Mouse (Mus musculus) neural tube, embryonic 14.5 days (tissue): ENCODE measurements at regions not wholly inside any gene's neighbourhood (a gene's known extent, or its start where the extent isn't known, plus 50 kb on each side); places are given as distances from the start of the nearest gene placed in this dataset.
A peak's percentile ranks its signal among the peaks of the same experiment; 100 is the strongest.
"Not testable (repeated sequence)": the region's sequence is repeated elsewhere in the genome, so short reads cannot be mapped to it uniquely, and the experiment has no call there.

ENCODE experiments used
- ATAC-seq: fragments of 200-750 bp; cut with Nextera tagmentation; 2 replicates; pipeline ENCODE4 v1.8.0; 2017; ENCODE audit warnings: low read depth, mild to moderate bottlenecking, moderate TSS enrichment, moderate library complexity
- H3K27ac ChIP-seq: fragments of 300-500 bp; sonication (generic); 2 replicates; pipeline ENCODE4 v1.5.1; 2014; ENCODE audit warnings: low read depth, mild to moderate bottlenecking, control low read depth, low read length, moderate library complexity, mixed read lengths
- H3K27me3 ChIP-seq: fragments of 300-500 bp; sonication (generic); 2 replicates; pipeline ENCODE4 v1.6.1; 2014; ENCODE audit warnings: low read length; ENCODE audit not compliant: control insufficient read depth, insufficient read depth
- H3K36me3 ChIP-seq: fragments of 300-500 bp; sonication (generic); 2 replicates; pipeline ENCODE4 v1.6.1; 2014; ENCODE audit warnings: low read length, mixed read lengths; ENCODE audit not compliant: control insufficient read depth, insufficient read depth
- H3K4me1 ChIP-seq: fragments of 300-500 bp; sonication (generic); 2 replicates; pipeline ENCODE4 v1.6.1; 2014; ENCODE audit warnings: low read length; ENCODE audit not compliant: control insufficient read depth, insufficient read depth
- H3K4me2 ChIP-seq: fragments of 300-500 bp; sonication (generic); 2 replicates; pipeline ENCODE4 v1.6.1; 2014; ENCODE audit warnings: mild to moderate bottlenecking, low read depth, low read length, control low read depth
- H3K4me3 ChIP-seq: fragments of 300-500 bp; sonication (generic); 2 replicates; pipeline ENCODE4 v1.5.1; 2014; ENCODE audit warnings: low read depth, low read length, control low read depth, mixed read lengths
- H3K9ac ChIP-seq: fragments of 300-500 bp; sonication (generic); replicated peaks from 2 replicates; pipeline ENCODE4 v1.6.1; 2014; ENCODE audit warnings: low read depth, mild to moderate bottlenecking, control low read depth, low read length, mixed read lengths
- H3K9me3 ChIP-seq: fragments of 300-500 bp; sonication (generic); 2 replicates; pipeline ENCODE4 v1.6.1; 2016; ENCODE audit warnings: low read length; ENCODE audit not compliant: control insufficient read depth
- WGBS: fragments of 180-500 bp; shearing (Covaris S2); extraction: QIAGEN DNeasy Blood & Tissue Kit; methylation state at CpG from one replicate; pipeline ENCODE4 v1.1.7; 2014; 5-methylcytosine and 5-hydroxymethylcytosine counted together

DNA sequence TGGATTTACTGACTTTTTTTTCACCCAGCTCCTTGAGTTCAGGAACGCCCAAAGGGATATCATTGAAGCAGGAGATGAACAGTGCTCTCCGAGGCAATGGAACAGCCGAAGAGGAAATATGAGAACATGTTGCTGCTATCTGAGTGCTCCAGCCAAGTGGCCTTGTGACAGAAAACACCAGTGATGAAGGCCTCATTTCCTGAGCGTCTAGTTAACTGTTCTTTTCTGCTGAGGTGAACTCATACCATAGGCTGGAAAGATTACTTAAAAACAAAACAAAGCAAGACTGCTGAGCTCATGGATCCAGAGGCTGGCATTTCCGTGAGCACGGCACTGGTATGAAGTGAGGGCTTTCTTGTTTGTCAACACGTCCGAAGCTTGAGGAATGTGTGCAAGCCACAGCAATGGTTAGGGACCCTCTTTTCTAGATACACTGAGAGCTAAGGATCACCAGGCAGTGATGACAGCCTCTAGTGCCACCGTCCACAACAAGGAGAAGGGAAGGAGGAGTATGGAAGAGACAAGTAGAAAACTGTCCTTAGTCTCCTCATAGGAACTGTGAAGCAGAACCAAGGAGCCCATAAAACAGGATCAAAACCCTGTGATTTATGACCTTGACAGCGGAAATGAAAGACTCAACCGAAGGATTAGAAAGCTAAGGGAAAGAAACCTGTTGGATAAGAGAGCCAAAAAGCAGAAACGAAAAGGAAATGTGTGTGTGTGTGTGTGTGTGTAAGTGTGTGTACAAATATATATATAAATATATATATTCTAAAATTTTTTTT lies 200.4 kb downstream of the Fam43a start:
- H3K9me3 ChIP-seq, result no peaks in the 10 kb centered on the region
- H3K36me3 ChIP-seq, result no peaks in the 10 kb centered on the region
- H3K27me3 ChIP-seq, result no peaks in the 10 kb centered on the region
- no peak overlapping the region for H3K9ac ChIP-seq
- no peak overlapping the region for H3K4me2 ChIP-seq
- WGBS, result 79% methylated on average over 12 of the region's 12 CpGs
- H3K27ac ChIP-seq, result no peak overlapping the region
- H3K4me1 ChIP-seq, result no peaks in the 10 kb centered on the region
- ATAC-seq, result no peak
- H3K4me3 ChIP-seq, result no peak overlapping the region

DNA sequence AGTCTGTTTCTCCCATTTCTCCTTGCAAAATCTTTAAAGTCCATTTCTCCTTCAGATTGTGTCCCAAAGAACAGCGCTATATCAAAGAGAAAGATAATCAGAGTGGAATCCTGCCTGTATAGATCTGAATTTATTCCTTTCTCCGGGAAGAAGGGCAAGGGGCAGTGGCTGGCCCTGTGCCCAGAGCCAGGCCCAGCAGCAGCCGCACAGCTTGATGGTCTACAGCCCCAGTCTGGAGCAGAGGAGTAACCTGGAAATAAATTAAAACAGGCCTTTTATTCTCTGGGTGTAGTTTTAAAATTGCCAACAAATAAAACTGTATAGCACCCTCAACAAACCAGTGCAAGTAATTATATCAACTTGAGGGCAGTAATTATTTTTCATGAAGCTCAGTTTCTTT lies 204.5 kb downstream of the Fam43a start:
- no peak overlapping the region for H3K4me3 ChIP-seq
- no peaks in the 10 kb centered on the region for H3K9me3 ChIP-seq
- H3K27ac ChIP-seq, result no peak overlapping the region
- no peak overlapping the region for H3K4me2 ChIP-seq
- H3K9ac ChIP-seq, result no peak overlapping the region
- ATAC-seq, result no peak
- H3K36me3 ChIP-seq, result no peaks in the 10 kb centered on the region
- 33% methylated on average over 3 of the region's 3 CpGs for WGBS
- H3K27me3 ChIP-seq, result no peaks in the 10 kb centered on the region
- H3K4me1 ChIP-seq, result no peaks in the 10 kb centered on the region

DNA sequence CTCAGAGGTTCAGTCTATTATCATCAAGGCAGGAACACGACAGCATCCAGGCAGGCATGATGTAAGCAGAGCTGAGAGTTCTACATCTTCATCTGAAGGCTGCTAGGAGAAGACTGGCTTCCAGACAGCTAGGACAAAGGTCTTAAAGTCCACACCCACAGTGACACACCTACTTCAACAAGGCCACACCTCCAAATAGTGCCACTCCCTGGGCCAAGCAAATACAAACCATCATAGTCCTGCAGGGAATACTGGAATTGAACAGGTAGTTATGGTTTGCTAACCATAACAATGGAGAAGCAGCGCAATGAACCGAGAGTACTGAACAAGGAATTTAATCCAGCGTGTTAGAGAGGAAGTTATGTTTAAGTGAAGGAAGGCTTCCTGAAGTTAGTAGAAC lies 206.7 kb downstream of the Fam43a start:
- not testable (repeated sequence) for ATAC-seq, H3K4me1 ChIP-seq, H3K9ac ChIP-seq, H3K27me3 ChIP-seq, H3K27ac ChIP-seq, H3K4me2 ChIP-seq, H3K4me3 ChIP-seq, H3K36me3 ChIP-seq, H3K9me3 ChIP-seq
- 87% methylated on average over 4 of the region's 4 CpGs for WGBS

DNA sequence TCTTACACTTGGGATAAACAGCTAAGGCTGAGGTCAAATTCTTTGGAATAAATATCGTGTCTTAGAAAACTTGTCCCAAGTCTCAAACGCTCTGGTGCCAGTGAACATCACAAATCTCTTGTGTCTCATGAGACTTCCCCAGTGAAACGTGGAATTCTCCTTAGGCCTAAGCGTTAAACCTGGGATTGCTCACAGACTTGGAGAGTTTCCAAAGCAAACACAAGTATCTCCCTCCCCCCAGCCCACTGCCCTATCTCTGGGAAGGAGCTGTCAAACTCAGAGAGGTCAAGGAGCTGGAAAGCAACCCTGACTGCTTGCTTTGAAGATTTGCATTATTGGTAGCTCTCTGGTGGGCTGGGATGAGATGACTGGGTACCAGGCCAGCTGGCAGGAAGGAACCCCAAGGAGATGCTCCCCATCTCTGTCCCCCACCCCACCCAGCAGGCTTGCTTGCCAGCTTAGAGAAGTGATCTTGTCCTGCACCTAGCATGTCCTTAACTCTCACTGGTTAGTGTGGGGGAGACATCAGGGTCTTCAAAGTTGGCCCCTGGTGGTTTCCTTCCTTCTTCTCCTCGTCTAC lies 219.1 kb downstream of the Fam43a start:
- WGBS, result 66% methylated on average over 5 of the region's 5 CpGs
- Histone ChIP-seq H3K36me3 (no peaks in the 10 kb centered on the region), H3K27me3 (no peaks in the 10 kb centered on the region), H3K9ac (no peak overlapping the region), H3K9me3 (no peaks in the 10 kb centered on the region), H3K4me2 (no peak overlapping the region), H3K4me3 (no peak overlapping the region), H3K4me1 (peaks cover 9% of the 10 kb centered on the region; the same call in 1 of the 2 replicates), H3K27ac (no peak overlapping the region)
- no peak for ATAC-seq

DNA sequence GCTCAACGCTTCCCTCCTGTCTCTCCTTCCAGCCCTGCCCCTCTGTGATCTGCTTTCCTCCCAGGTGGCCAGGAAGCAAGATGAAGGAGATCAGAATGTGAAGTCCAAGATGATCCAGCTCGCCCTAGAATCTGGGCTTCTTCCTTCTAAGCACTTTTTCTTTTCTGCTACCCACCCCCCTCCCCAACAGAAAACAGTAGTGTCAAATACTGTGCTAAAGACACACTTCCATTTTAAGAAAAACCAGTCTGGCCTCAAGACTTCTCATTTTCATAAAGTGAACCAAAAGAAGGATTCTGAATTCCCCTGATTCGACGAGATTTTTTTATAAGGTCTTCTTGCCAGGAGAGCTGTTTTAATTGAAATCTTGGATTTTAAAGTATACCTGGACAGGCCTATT lies 219.8 kb downstream of the Fam43a start:
- H3K9ac ChIP-seq, result no peak overlapping the region
- 89% methylated on average over 4 of the region's 4 CpGs for WGBS
- no peaks in the 10 kb centered on the region for H3K9me3 ChIP-seq
- H3K27ac ChIP-seq, result no peak overlapping the region
- no peak overlapping the region for H3K4me2 ChIP-seq
- no peaks in the 10 kb centered on the region for H3K36me3 ChIP-seq
- H3K4me1 ChIP-seq, result peaks cover 9% of the 10 kb centered on the region; the same call in 1 of the 2 replicates
- H3K27me3 ChIP-seq, result no peaks in the 10 kb centered on the region
- ATAC-seq, result no peak
- H3K4me3 ChIP-seq, result no peak overlapping the region

DNA sequence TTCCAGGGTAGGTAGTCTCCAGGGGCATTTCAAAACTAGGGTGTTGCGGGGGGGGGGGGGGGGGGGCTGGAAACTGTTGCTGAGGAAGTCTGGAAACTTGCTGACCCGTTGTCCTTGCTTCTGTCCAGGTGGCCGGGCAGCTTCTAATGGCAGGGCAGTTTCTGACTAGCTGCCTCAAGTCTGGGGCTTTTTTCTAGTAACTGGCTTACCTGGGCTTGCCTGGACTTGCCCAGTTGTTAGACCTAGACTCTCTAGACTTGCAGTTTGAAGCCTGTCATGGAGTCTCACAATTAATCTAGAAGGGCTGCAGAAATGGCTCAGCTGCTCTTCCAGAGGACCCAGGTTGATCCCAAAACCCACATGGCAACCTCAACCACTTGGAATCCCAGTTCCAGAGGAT lies 220.7 kb downstream of the Fam43a start:
- no peaks in the 10 kb centered on the region for H3K9me3 ChIP-seq
- 94% methylated on average over 2 of the region's 3 CpGs for WGBS

DNA sequence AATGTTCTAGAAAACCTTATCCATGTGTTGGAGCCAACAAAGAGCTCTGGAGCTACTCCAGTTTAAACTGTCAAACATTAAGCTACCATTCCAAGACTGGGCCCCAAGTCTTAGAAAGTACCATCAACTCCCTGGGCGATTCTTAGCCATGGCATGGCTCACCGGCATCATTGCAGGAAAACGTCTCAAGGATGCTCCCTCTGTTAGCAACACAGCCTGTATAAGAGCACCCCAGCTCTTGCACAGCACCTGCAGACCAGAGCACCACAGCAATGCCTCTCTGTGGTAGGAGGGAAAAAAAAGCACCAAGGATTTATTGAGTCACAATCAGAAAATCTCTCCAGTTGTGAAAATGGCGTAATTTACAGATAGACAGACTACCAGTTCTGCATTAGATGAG lies 221.2 kb downstream of the Fam43a start:
- no peaks in the 10 kb centered on the region for H3K9me3 ChIP-seq
- no peaks in the 10 kb centered on the region for H3K36me3 ChIP-seq
- H3K27ac ChIP-seq, result no peak overlapping the region
- H3K9ac ChIP-seq, result no peak overlapping the region
- 77% methylated on average over 4 of the region's 4 CpGs for WGBS
- no peak for ATAC-seq
- H3K4me1 ChIP-seq, result peaks cover 9% of the 10 kb centered on the region; the same call in 1 of the 2 replicates
- H3K4me3 ChIP-seq, result no peak overlapping the region
- H3K4me2 ChIP-seq, result peak overlapping the region; percentile 19; the same call in 1 of the 2 replicates
- no peaks in the 10 kb centered on the region for H3K27me3 ChIP-seq

More for the DNA sequence above, 220.7 kb downstream of the Fam43a start:
- H3K4me3 ChIP-seq, result no peak overlapping the region
- H3K4me2 ChIP-seq, result no peak overlapping the region
- H3K4me1 ChIP-seq, result peaks cover 9% of the 10 kb centered on the region; the same call in 1 of the 2 replicates
- H3K36me3 ChIP-seq, result no peaks in the 10 kb centered on the region
- ATAC-seq, result no peak
- H3K27ac ChIP-seq, result no peak overlapping the region
- no peak overlapping the region for H3K9ac ChIP-seq
- no peaks in the 10 kb centered on the region for H3K27me3 ChIP-seq

DNA sequence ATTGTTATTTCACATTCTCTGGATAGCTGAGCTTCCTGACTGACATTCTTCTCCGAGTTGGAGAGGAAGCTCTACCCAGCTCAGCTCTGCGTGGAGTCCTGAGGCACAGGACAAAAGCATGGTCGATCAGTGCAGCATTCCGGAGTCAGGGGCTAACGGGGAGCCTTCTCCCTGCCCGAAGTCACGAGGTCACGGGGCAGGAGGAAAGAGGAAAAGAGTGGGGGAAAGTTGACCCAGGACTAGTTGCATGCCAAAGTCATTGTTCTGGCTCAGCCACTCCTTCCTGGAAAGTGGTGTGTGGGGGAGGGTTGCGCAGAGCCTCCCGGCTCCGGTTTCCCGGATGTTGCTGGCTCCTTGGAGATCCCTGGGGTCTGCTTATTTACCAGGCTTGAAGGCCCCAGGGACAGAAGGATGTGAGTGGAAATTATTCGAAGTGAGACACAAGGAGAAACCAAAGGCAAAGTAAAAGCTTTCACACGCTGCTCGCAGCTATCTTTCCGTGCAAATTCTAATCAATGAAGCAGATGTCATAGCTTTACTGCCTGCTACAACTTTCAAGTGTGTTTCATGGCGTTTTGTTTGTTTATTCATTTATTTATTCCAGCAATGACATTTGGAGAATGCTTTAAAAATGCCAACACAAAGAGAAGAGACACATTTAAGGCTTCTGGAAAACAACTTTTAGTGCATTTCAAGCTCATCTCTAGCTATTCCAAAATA lies 221.8 kb downstream of the Fam43a start:
- peak overlapping the region; percentile 19; the same call in 1 of the 2 replicates for H3K4me2 ChIP-seq
- H3K4me3 ChIP-seq, result no peak overlapping the region
- no peak overlapping the region for H3K9ac ChIP-seq
- ATAC-seq, result peak; percentile 66
- H3K27ac ChIP-seq, result peak overlapping the region; percentile 40
- H3K27me3 ChIP-seq, result no peaks in the 10 kb centered on the region
- H3K4me1 ChIP-seq, result peaks cover 9% of the 10 kb centered on the region; the same call in 1 of the 2 replicates
- 7% methylated on average over 17 of the region's 17 CpGs for WGBS
- H3K9me3 ChIP-seq, result no peaks in the 10 kb centered on the region
- H3K36me3 ChIP-seq, result no peaks in the 10 kb centered on the region
